Mouse (Mus musculus) liver, adult 2 months (tissue): Measurements from ENCODE around the gene Fscn2. TPM values are rescaled to one million over a fixed set of nuclear protein-coding genes. Genes with fewer than 3 reads are reported as not detected.

Experiments
- DNase-seq: peaks from one replicate; pipeline ENCODE4 v3.0.0-alpha.2; 2011; ENCODE audit warnings: low read depth, low spot score; ENCODE audit errors: extremely low read depth
- H3K27ac ChIP-seq: fragments of 200-500 bp; replicated peaks from 2 replicates; pipeline ENCODE4 v1.5.1; 2012; ENCODE audit warnings: low read depth, mild to moderate bottlenecking, control low read depth, inconsistent platforms, low read length; ENCODE audit not compliant: insufficient read depth
- H3K27me3 ChIP-seq: fragments of 200-500 bp; 2 replicates; pipeline ENCODE4 v1.6.1; 2012; ENCODE audit warnings: mild to moderate bottlenecking, moderate library complexity, low read length, inconsistent platforms; ENCODE audit not compliant: control insufficient read depth, insufficient read depth
- H3K36me3 ChIP-seq: fragments of 200-500 bp; 2 replicates; pipeline ENCODE4 v1.6.1; 2012; ENCODE audit warnings: low read length, inconsistent platforms; ENCODE audit not compliant: control insufficient read depth, insufficient read depth
- H3K4me1 ChIP-seq: fragments of 200-500 bp; 2 replicates; pipeline ENCODE4 v1.6.1; 2011; ENCODE audit warnings: low read length; ENCODE audit not compliant: control insufficient read depth, insufficient read depth
- H3K4me3 ChIP-seq: fragments of 200-500 bp; 2 replicates; pipeline ENCODE4 v1.5.1; 2011; ENCODE audit warnings: low read depth, mild to moderate bottlenecking, control low read depth, low read length, moderate library complexity; ENCODE audit not compliant: insufficient read depth
- H3K79me2 ChIP-seq: fragments of 200-500 bp; 2 replicates; pipeline ENCODE4 v1.6.1; 2012; ENCODE audit warnings: inconsistent platforms, mild to moderate bottlenecking, low read length, moderate library complexity; ENCODE audit not compliant: control insufficient read depth, insufficient read depth
- H3K9ac ChIP-seq: fragments of 200-500 bp; 2 replicates; pipeline ENCODE4 v1.6.1; 2012; ENCODE audit warnings: low read depth, mild to moderate bottlenecking, control low read depth, inconsistent platforms, low read length
- CTCF ChIP-seq: fragments of 200-500 bp; IDR thresholded peaks from 2 replicates; pipeline ENCODE4 v1.5.1; 2011; ENCODE audit warnings: low read depth, low read length, control low read depth
- POLR2A ChIP-seq: fragments of 200-500 bp; IDR thresholded peaks from 2 replicates; pipeline ENCODE4 v1.6.1; 2011; ENCODE audit warnings: low read length, control low read depth; ENCODE audit not compliant: insufficient read depth; ENCODE audit errors: extremely low read depth
- WGBS: fragments of 180-500 bp; shearing (Covaris S2); methylation state at CpG from one replicate; pipeline ENCODE4 v1.1.7; 2018; 5-methylcytosine and 5-hydroxymethylcytosine counted together
- polyA plus RNA-seq: library from polyadenylated mRNA; depleted of rRNA; stranded (reverse); fragments of >200 nt; gene quantifications from 2 replicates; pipeline ENCODE4 v1.2.3, GENCODE M21; 2012
- total RNA-seq: library from RNA; depleted of rRNA; stranded (reverse); fragments of >200 nt; gene quantifications from 2 replicates; pipeline ENCODE4 v1.2.3, GENCODE M21; 2014

The Fscn2 gene
- total and polyA plus RNA-seq, 2 experiments = not detected

DNA sequence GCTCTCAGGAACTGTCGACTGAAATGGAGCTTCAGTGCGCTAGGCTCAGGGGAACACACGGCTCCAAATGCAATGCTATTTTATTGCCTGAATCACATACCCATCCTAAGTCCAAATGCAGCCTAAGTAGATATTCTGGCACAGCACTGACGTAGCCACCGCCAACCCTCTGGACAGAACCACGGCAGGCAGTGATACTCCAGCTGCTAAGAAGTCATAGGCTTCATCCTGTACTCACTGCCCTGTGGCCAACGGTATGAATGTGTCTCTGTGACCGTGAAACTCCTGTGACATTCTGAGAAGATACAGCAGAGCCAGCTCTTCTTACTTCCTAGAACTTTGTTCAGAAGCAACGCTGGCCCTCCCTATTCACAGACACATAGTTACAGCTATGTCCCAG is 27.2 kb downstream of the Fscn2 start:
- Histone ChIP-seq H3K27me3 (no peaks in the 10 kb centered on the region), H3K4me1 (no peaks in the 10 kb centered on the region), H3K27ac (no peak overlapping the region), H3K9ac (no peak overlapping the region), H3K4me3 (no peak overlapping the region), H3K36me3 (peaks cover 46% of the 10 kb centered on the region), H3K79me2 (peaks cover 2% of the 10 kb centered on the region; the same call in 1 of the 2 replicates)
- no peak for TF ChIP-seq POLR2A
- no peak for TF ChIP-seq CTCF
- DNase-seq = no peak
- WGBS = 92% methylated on average over 9 of the region's 9 CpGs

GRCm38 (mm10) chr11:120395661-120396060 is 34.3 kb downstream of the Fscn2 start:
- Histone ChIP-seq H3K4me1 (no peaks in the 10 kb centered on the region), H3K9ac (no peak overlapping the region), H3K4me3 (no peak overlapping the region), H3K27me3 (no peaks in the 10 kb centered on the region), H3K79me2 (peaks cover 2% of the 10 kb centered on the region; the same call in 1 of the 2 replicates), H3K36me3 (peaks cover 40% of the 10 kb centered on the region), H3K27ac (no peak overlapping the region)
- 18% methylated on average over 4 of the region's 4 CpGs for WGBS
- no peak for TF ChIP-seq CTCF
- TF ChIP-seq POLR2A = no peak
- peak; percentile 77 for DNase-seq

GRCm38 (mm10) chr11:120397602-120398001 is 36.3 kb downstream of the Fscn2 start:
- H3K27me3 ChIP-seq = no peaks in the 10 kb centered on the region
- no peak for DNase-seq
- H3K79me2 ChIP-seq = peaks cover 2% of the 10 kb centered on the region; the same call in 1 of the 2 replicates
- no peak for TF ChIP-seq POLR2A
- no peak for TF ChIP-seq CTCF
- no peak overlapping the region for H3K4me3 ChIP-seq
- no peak overlapping the region for H3K27ac ChIP-seq
- peaks cover 53% of the 10 kb centered on the region for H3K36me3 ChIP-seq
- 80% methylated on average over 2 of the region's 2 CpGs for WGBS
- no peaks in the 10 kb centered on the region for H3K4me1 ChIP-seq
- no peak overlapping the region for H3K9ac ChIP-seq

DNA sequence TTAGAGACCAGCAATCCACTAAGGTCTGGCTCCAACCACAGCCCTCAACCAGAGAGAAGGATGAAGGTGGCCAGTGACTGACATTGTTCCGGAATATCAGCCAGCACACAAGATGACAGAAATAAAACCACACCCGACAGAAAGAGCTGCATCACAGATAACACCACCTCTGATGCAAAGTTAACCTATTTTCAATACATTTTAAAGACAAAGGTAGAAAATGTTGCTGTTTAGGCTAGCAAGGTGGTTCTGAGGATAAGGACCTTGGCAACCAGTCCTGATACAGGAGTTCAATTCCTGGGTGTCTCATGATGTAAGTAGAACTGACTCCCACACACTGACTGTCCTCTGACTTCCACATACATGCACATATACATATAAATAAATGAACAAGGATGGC is 38.0 kb downstream of the Fscn2 start:
- no peaks in the 10 kb centered on the region; the same call in 1 of the 2 replicates for H3K79me2 ChIP-seq
- H3K36me3 ChIP-seq = peaks cover 60% of the 10 kb centered on the region
- no peak for DNase-seq
- no peaks in the 10 kb centered on the region for H3K27me3 ChIP-seq
- H3K4me1 ChIP-seq = no peaks in the 10 kb centered on the region
- H3K9ac ChIP-seq = no peak overlapping the region
- 100% methylated on average over 2 of the region's 2 CpGs for WGBS
- no peak for TF ChIP-seq POLR2A
- no peak for TF ChIP-seq CTCF
- no peak overlapping the region for H3K27ac ChIP-seq
- H3K4me3 ChIP-seq = no peak overlapping the region

GRCm38 (mm10) chr11:120404814-120405213 is 43.5 kb downstream of the Fscn2 start:
- TF ChIP-seq CTCF (no peak), POLR2A (no peak)
- Histone ChIP-seq H3K9ac (no peak overlapping the region), H3K27ac (no peak overlapping the region), H3K4me1 (no peaks in the 10 kb centered on the region), H3K36me3 (peaks cover 86% of the 10 kb centered on the region), H3K79me2 (peaks cover 8% of the 10 kb centered on the region; the same call in 1 of the 2 replicates), H3K4me3 (no peak overlapping the region), H3K27me3 (no peaks in the 10 kb centered on the region)
- DNase-seq = no peak
- 96% methylated on average over 1 of the region's 1 CpGs for WGBS

DNA sequence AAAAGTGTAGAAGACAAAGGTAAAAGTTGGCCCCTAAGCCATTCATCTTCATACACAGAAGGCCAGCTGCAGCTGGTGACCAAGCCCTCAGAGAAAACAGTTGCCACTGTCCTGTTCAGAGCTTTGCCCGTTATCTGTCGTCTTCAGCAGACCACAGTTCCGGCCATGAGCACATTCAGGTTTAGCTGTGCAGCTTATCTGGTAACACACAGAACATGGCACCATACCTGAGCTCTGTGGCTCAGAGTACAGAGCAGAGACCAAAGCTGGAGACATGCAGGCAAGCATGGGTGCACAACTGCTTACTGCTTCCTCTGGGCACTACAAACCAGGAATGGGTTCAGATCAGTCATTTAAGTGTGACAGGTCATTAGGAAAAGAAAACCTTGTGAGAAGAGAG is 44.5 kb downstream of the Fscn2 start:
- Histone ChIP-seq H3K4me1 (no peaks in the 10 kb centered on the region), H3K36me3 (peaks cover 89% of the 10 kb centered on the region), H3K9ac (no peak overlapping the region), H3K4me3 (no peak overlapping the region), H3K79me2 (peaks cover 8% of the 10 kb centered on the region; the same call in 1 of the 2 replicates), H3K27me3 (no peaks in the 10 kb centered on the region), H3K27ac (no peak overlapping the region)
- no peak for DNase-seq
- WGBS = 93% methylated on average over 3 of the region's 3 CpGs
- TF ChIP-seq CTCF (no peak), POLR2A (no peak)
